Mouse (Mus musculus): ENCODE measurements at regions not wholly inside any gene's neighbourhood (a gene's known extent, or its start where the extent isn't known, plus 50 kb on each side); places are given as distances from the start of the nearest gene placed in this dataset.
"Not testable (repeated sequence)": the region's sequence is repeated elsewhere in the genome, so short reads cannot be mapped to it uniquely, and the experiment has no call there.

- TF ChIP-seq CTCF (IDR thresholded peaks at IDR 0.05; ENCODE audit: extremely low read depth, insufficient read depth, insufficient read length, insufficient replicate concordance); POLR2A (IDR thresholded peaks at IDR 0.05; ENCODE audit: low read depth, low read length): not testable (repeated sequence)
These were observed 402.1 kb downstream of the Adam6a start for GRCm38 (mm10) chr12:113945786-113946185.
